Mouse (Mus musculus) heart, postnatal 0 days (tissue): ENCODE measurements at regions not wholly inside any gene's neighbourhood (a gene's known extent, or its start where the extent isn't known, plus 50 kb on each side); places are given as distances from the start of the nearest gene placed in this dataset.

Source experiments
- ATAC-seq: fragments of 200-750 bp; cut with Nextera tagmentation; 2 replicates; pipeline ENCODE4 v1.8.0; 2017; ENCODE audit warnings: low read depth, moderate number of reproducible peaks, moderate library complexity; ENCODE audit not compliant: insufficient read depth
- DNase-seq: peaks from one replicate; pipeline ENCODE4 v3.0.0-alpha.2; 2016; ENCODE audit warnings: low spot score
- H3K27ac ChIP-seq: fragments of 300-500 bp; sonication (generic); 2 replicates; pipeline ENCODE4 v1.5.1; 2014; ENCODE audit warnings: low read depth, mild to moderate bottlenecking
- H3K27me3 ChIP-seq: fragments of 300-500 bp; sonication (generic); 2 replicates; pipeline ENCODE4 v1.6.1; 2014; ENCODE audit warnings: low read length, mixed read lengths; ENCODE audit not compliant: control insufficient read depth, insufficient read depth
- H3K36me3 ChIP-seq: fragments of 300-500 bp; sonication (generic); replicated peaks from 2 replicates; pipeline ENCODE4 v1.6.1; 2014; ENCODE audit warnings: low read length, mixed read lengths; ENCODE audit not compliant: control insufficient read depth, insufficient read depth
- H3K4me1 ChIP-seq: fragments of 300-500 bp; sonication (generic); 2 replicates; pipeline ENCODE4 v1.6.1; 2014; ENCODE audit warnings: antibody characterized with exemption; ENCODE audit not compliant: control insufficient read depth, insufficient read depth
- H3K4me2 ChIP-seq: fragments of 300-500 bp; sonication (generic); 2 replicates; pipeline ENCODE4 v1.6.1; 2014; ENCODE audit warnings: low read depth, mild to moderate bottlenecking, low read length, moderate library complexity
- H3K4me3 ChIP-seq: fragments of 300-500 bp; sonication (generic); 2 replicates; pipeline ENCODE4 v1.5.1; 2014; ENCODE audit warnings: low read depth, low read length
- H3K9ac ChIP-seq: fragments of 300-500 bp; sonication (generic); replicated peaks from 2 replicates; pipeline ENCODE4 v1.6.1; 2014; ENCODE audit warnings: low read depth, low read length, mixed read lengths
- H3K9me3 ChIP-seq: fragments of 300-500 bp; sonication (generic); replicated peaks from 2 replicates; pipeline ENCODE4 v1.6.1; 2016; ENCODE audit warnings: low read length; ENCODE audit not compliant: control insufficient read depth
- CTCF ChIP-seq: IDR thresholded peaks from 2 replicates; pipeline ENCODE4 v1.5.1; 2016; ENCODE audit warnings: antibody characterized with exemption, control low read depth, low read depth
- EP300 ChIP-seq: IDR thresholded peaks from 2 replicates; pipeline ENCODE4 v1.6.1; 2016; ENCODE audit warnings: antibody characterized with exemption, low read depth
- WGBS: fragments of 180-500 bp; shearing (Covaris S2); extraction: QIAGEN DNeasy Blood & Tissue Kit; methylation state at CpG from one replicate; pipeline ENCODE4 v1.1.7; 2014; 5-methylcytosine and 5-hydroxymethylcytosine counted together

- Histone ChIP-seq H3K4me2 (no peak overlapping the region), H3K36me3 (no peaks in the 10 kb centered on the region), H3K27ac (no peak overlapping the region), H3K9ac (no peak overlapping the region), H3K27me3 (no peaks in the 10 kb centered on the region), H3K9me3 (no peaks in the 10 kb centered on the region), H3K4me3 (no peak overlapping the region), H3K4me1 (no peaks in the 10 kb centered on the region)
- TF ChIP-seq CTCF, result no peak
- no peak for TF ChIP-seq EP300
- WGBS, result 82% methylated on average over 8 of the region's 8 CpGs
- ATAC-seq (no peak), DNase-seq (no peak)
These were observed 82.1 kb upstream of the Tmem178 start for GRCm38 (mm10) chr17:80862338-80862737.

- DNase-seq, result peak; percentile 57
- H3K4me2 ChIP-seq, result peak overlapping the region; percentile 55
These were observed 97.2 kb upstream of the Tmem178 start for GRCm38 (mm10) chr17:80846996-80847810.

GRCm38 (mm10) chr17:80845349-80845748 lies 99.1 kb upstream of the Tmem178 start:
- peaks cover 13% of the 10 kb centered on the region for H3K4me1 ChIP-seq
- no peaks in the 10 kb centered on the region for H3K9me3 ChIP-seq
- TF ChIP-seq CTCF, result no peak
- no peak for TF ChIP-seq EP300
- H3K4me3 ChIP-seq, result no peak overlapping the region
- no peaks in the 10 kb centered on the region for H3K36me3 ChIP-seq
- DNase-seq, result no peak
- H3K27ac ChIP-seq, result no peak overlapping the region
- 84% methylated on average over 7 of the region's 7 CpGs for WGBS
- no peak overlapping the region for H3K4me2 ChIP-seq
- no peaks in the 10 kb centered on the region for H3K27me3 ChIP-seq
- no peak for ATAC-seq
- H3K9ac ChIP-seq, result no peak overlapping the region

More at GRCm38 (mm10) chr17:80846996-80847810, 97.2 kb upstream of the Tmem178 start:
- H3K4me3 ChIP-seq, result peak overlapping the region; percentile 19
- H3K9me3 ChIP-seq, result no peaks in the 10 kb centered on the region; the same call in 1 of the 2 replicates
- no peak overlapping the region for H3K9ac ChIP-seq
- TF ChIP-seq CTCF (no peak; the same call in 1 of the 2 replicates), EP300 (no peak)
- 35% methylated on average over 23 of the region's 23 CpGs for WGBS
- ATAC-seq, result peak; percentile 87
- H3K4me1 ChIP-seq, result peaks cover 13% of the 10 kb centered on the region
- H3K27ac ChIP-seq, result peak overlapping the region; percentile 52
- no peaks in the 10 kb centered on the region for H3K36me3 ChIP-seq
- H3K27me3 ChIP-seq, result no peaks in the 10 kb centered on the region

GRCm38 (mm10) chr17:80841903-80842302 lies 102.5 kb upstream of the Tmem178 start:
- Histone ChIP-seq H3K9me3 (no peaks in the 10 kb centered on the region), H3K27ac (no peak overlapping the region), H3K27me3 (no peaks in the 10 kb centered on the region), H3K9ac (no peak overlapping the region), H3K4me2 (no peak overlapping the region), H3K4me1 (peaks cover 5% of the 10 kb centered on the region; the same call in 1 of the 2 replicates), H3K36me3 (no peaks in the 10 kb centered on the region), H3K4me3 (no peak overlapping the region)
- 89% methylated on average over 4 of the region's 4 CpGs for WGBS
- DNase-seq (no peak), ATAC-seq (no peak)
- TF ChIP-seq CTCF, result no peak
- no peak for TF ChIP-seq EP300

- ATAC-seq (no peak), DNase-seq (no peak)
- no peak overlapping the region for H3K4me3 ChIP-seq
- no peaks in the 10 kb centered on the region for H3K27me3 ChIP-seq
- H3K4me1 ChIP-seq, result peaks cover 5% of the 10 kb centered on the region; the same call in 1 of the 2 replicates
- H3K36me3 ChIP-seq, result no peaks in the 10 kb centered on the region
- no peaks in the 10 kb centered on the region for H3K9me3 ChIP-seq
- WGBS, result 75% methylated on average over 6 of the region's 6 CpGs
- no peak overlapping the region for H3K27ac ChIP-seq
- H3K9ac ChIP-seq, result no peak overlapping the region
- TF ChIP-seq CTCF (no peak), EP300 (no peak)
- no peak overlapping the region for H3K4me2 ChIP-seq
These were observed 103.5 kb upstream of the Tmem178 start for GRCm38 (mm10) chr17:80840896-80841295.

GRCm38 (mm10) chr17:80840452-80840851 lies 104.0 kb upstream of the Tmem178 start:
- 88% methylated on average over 4 of the region's 4 CpGs for WGBS
- Histone ChIP-seq H3K9me3 (no peaks in the 10 kb centered on the region), H3K27ac (no peak overlapping the region), H3K27me3 (no peaks in the 10 kb centered on the region), H3K4me3 (no peak overlapping the region), H3K4me1 (peaks cover 5% of the 10 kb centered on the region; the same call in 1 of the 2 replicates), H3K36me3 (no peaks in the 10 kb centered on the region), H3K9ac (no peak overlapping the region), H3K4me2 (no peak overlapping the region)
- ATAC-seq (no peak), DNase-seq (no peak)
- TF ChIP-seq EP300 (no peak), CTCF (no peak)
